Mouse (Mus musculus) kidney, embryonic 14.5 days (tissue): ENCODE data around the gene March11. TPM values are rescaled to one million over a fixed set of nuclear protein-coding genes. Genes with fewer than 3 reads are reported as not detected.

Experiments
- ATAC-seq: fragments of 200-750 bp; cut with Nextera tagmentation; 2 replicates; pipeline ENCODE4 v1.8.0; 2017; ENCODE audit warnings: moderate number of reproducible peaks, mild to moderate bottlenecking, moderate TSS enrichment, moderate library complexity; ENCODE audit not compliant: low FRiP score, low TSS enrichment
- H3K27ac ChIP-seq: fragments of 300-500 bp; sonication (generic); 2 replicates; pipeline ENCODE4 v1.5.1; 2014; ENCODE audit warnings: low read depth, mild to moderate bottlenecking, low read length, moderate library complexity, mixed read lengths
- H3K27me3 ChIP-seq: fragments of 300-500 bp; sonication (generic); 2 replicates; pipeline ENCODE4 v1.6.1; 2014; ENCODE audit warnings: mild to moderate bottlenecking, low read length; ENCODE audit not compliant: control insufficient read depth, insufficient read depth
- H3K36me3 ChIP-seq: fragments of 300-500 bp; sonication (generic); 2 replicates; pipeline ENCODE4 v1.6.1; 2014; ENCODE audit warnings: low read length, mixed read lengths; ENCODE audit not compliant: control insufficient read depth, insufficient read depth
- H3K4me1 ChIP-seq: fragments of 300-500 bp; sonication (generic); 2 replicates; pipeline ENCODE4 v1.6.1; 2014; ENCODE audit warnings: low read length, mixed read lengths; ENCODE audit not compliant: control insufficient read depth, insufficient read depth
- H3K4me2 ChIP-seq: fragments of 300-500 bp; sonication (generic); replicated peaks from 2 replicates; pipeline ENCODE4 v1.6.1; 2014; ENCODE audit warnings: low read depth, mild to moderate bottlenecking, low read length
- H3K4me3 ChIP-seq: fragments of 300-500 bp; sonication (generic); 2 replicates; pipeline ENCODE4 v1.5.1; 2014; ENCODE audit warnings: mild to moderate bottlenecking, low read length
- H3K9ac ChIP-seq: fragments of 300-500 bp; sonication (generic); 2 replicates; pipeline ENCODE4 v1.6.1; 2014; ENCODE audit warnings: low read depth, mild to moderate bottlenecking, low read length, moderate library complexity
- H3K9me3 ChIP-seq: fragments of 300-500 bp; sonication (generic); 2 replicates; pipeline ENCODE4 v1.6.1; 2016; ENCODE audit warnings: low read length; ENCODE audit not compliant: control insufficient read depth
- WGBS: fragments of 180-500 bp; shearing (Covaris S2); extraction: QIAGEN DNeasy Blood & Tissue Kit; methylation state at CpG from one replicate; pipeline ENCODE4 v1.1.7; 2014; 5-methylcytosine and 5-hydroxymethylcytosine counted together
- polyA plus RNA-seq: library from polyadenylated mRNA; unstranded; fragments of >200 nt; fragmentation: Nextera tagmentation; extraction: Ambion mirVana; gene quantifications from 2 replicates; pipeline ENCODE4 v1.2.1, GENCODE M21; 2014

The March11 gene
- polyA plus RNA-seq, 1 experiment from 2014 or later, result 1.1 TPM

DNA sequence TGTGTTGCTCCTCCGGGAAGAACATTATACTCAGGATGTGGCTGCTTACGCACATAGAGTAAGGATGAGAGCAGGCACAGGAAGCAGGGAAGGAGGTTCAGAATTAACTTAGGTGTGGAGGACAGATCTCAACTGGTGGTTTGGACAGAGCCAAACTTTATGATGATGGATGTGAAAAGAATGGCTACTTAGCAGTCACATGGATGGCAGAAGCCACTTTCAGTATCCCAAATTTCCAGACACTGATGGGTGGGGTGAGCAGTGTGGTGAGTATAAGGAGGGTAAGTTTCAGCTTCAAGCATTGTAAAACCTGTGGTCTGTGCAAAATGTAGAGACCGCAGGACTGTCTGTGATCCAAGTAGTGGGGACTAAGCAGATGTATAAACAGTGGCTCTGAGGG, 71.0 kb downstream of the March11 start:
- H3K4me2 ChIP-seq, result no peak overlapping the region
- WGBS, result 61% methylated on average over 3 of the region's 3 CpGs
- ATAC-seq, result no peak

DNA sequence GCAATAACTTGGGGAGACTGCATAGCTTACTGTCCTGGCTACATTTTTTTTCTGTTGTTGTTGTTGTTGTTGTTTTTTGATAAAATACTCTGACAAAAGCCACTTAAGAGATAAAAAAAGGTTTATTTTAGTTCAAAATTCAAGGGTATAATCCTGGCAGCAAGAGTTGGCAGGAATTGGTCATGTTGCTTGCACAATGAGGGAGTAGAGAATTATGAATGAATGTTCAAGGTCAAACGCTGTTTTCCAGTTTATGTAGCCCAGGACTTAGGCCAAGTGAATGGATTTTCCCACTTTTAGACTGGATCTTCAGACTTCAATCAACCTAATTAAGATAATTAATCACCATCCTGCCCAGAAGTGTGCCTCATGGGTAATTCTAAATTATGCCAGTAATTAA, 72.0 kb downstream of the March11 start:
- no peaks in the 10 kb centered on the region for H3K27me3 ChIP-seq
- H3K9me3 ChIP-seq, result no peaks in the 10 kb centered on the region
- H3K9ac ChIP-seq, result no peak overlapping the region
- H3K27ac ChIP-seq, result no peak overlapping the region
- no peaks in the 10 kb centered on the region for H3K4me1 ChIP-seq
- no peak for ATAC-seq
- H3K4me3 ChIP-seq, result no peak overlapping the region
- no peak overlapping the region for H3K4me2 ChIP-seq
- WGBS, result 90% methylated on average over 1 of the region's 1 CpGs
- H3K36me3 ChIP-seq, result no peaks in the 10 kb centered on the region

More for the DNA sequence above, 71.0 kb downstream of the March11 start:
- no peaks in the 10 kb centered on the region for H3K36me3 ChIP-seq
- no peaks in the 10 kb centered on the region for H3K27me3 ChIP-seq
- H3K9me3 ChIP-seq, result no peaks in the 10 kb centered on the region
- H3K9ac ChIP-seq, result no peak overlapping the region
- H3K27ac ChIP-seq, result no peak overlapping the region
- H3K4me3 ChIP-seq, result no peak overlapping the region
- H3K4me1 ChIP-seq, result no peaks in the 10 kb centered on the region

DNA sequence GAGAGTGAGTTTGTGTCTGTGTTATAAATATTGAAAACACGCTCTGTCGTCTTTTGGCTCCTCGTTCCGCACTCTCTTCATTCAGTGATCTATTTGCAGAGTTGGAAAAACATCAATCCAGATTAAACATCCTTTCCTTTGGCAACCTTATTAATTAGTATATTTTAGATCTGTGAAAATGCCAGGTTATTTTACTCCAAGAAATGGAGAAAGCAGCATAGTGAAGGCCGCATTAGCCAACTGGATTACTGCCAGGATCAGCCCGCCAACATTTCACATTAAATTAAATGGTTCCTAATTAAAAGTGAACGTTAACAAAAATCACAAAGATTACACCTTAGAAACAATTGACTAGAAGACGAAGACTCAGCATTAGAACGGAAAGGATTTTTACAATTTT, 81.2 kb downstream of the March11 start:
- Histone ChIP-seq H3K9me3 (no peaks in the 10 kb centered on the region), H3K4me2 (no peak overlapping the region), H3K36me3 (no peaks in the 10 kb centered on the region), H3K9ac (no peak overlapping the region), H3K27ac (no peak overlapping the region), H3K4me1 (no peaks in the 10 kb centered on the region), H3K27me3 (no peaks in the 10 kb centered on the region), H3K4me3 (no peak overlapping the region)
- 88% methylated on average over 9 of the region's 9 CpGs for WGBS
- ATAC-seq, result no peak

GRCm38 (mm10) chr15:26396556-26396955, 87.7 kb downstream of the March11 start:
- H3K36me3 ChIP-seq, result no peaks in the 10 kb centered on the region
- no peak for ATAC-seq
- H3K9me3 ChIP-seq, result no peaks in the 10 kb centered on the region
- WGBS, result 90% methylated on average over 2 of the region's 2 CpGs
- no peaks in the 10 kb centered on the region for H3K4me1 ChIP-seq
- H3K27me3 ChIP-seq, result no peaks in the 10 kb centered on the region
- 0 out of 2 replicates have a peak overlapping the region, but pooled peaks have one; percentile 17 for H3K27ac ChIP-seq
- H3K9ac ChIP-seq, result no peak overlapping the region
- no peak overlapping the region for H3K4me2 ChIP-seq
- no peak overlapping the region for H3K4me3 ChIP-seq

DNA sequence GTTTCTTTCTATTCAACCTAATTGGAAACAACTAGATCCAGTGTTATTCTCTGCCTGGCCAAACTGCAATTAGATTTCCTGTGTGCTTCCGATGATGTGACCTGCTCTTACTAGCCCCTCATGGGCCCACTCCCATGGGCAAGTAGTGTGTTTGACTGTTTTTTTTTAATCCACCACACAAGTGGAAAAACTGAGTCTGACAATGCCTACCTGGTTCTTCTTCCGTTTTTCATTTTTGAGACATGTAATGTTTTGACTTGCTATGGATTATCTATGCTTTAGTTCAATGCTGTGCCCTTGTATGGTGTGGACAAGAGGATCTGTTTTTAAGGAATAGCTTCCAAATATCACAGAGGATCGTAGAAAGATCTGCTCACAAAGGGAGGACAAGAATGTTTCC, 116.4 kb downstream of the March11 start:
- no peaks in the 10 kb centered on the region for H3K36me3 ChIP-seq
- no peaks in the 10 kb centered on the region for H3K27me3 ChIP-seq
- H3K4me2 ChIP-seq, result no peak overlapping the region
- no peaks in the 10 kb centered on the region for H3K9me3 ChIP-seq
- no peak for ATAC-seq
- no peak overlapping the region for H3K9ac ChIP-seq
- no peaks in the 10 kb centered on the region for H3K4me1 ChIP-seq
- 93% methylated on average over 3 of the region's 3 CpGs for WGBS
- no peak overlapping the region for H3K27ac ChIP-seq
- H3K4me3 ChIP-seq, result no peak overlapping the region

GRCm38 (mm10) chr15:26426231-26426630, 117.4 kb downstream of the March11 start:
- Histone ChIP-seq H3K4me2 (no peak overlapping the region), H3K9me3 (no peaks in the 10 kb centered on the region), H3K36me3 (no peaks in the 10 kb centered on the region), H3K27ac (no peak overlapping the region), H3K9ac (no peak overlapping the region), H3K4me3 (no peak overlapping the region), H3K27me3 (no peaks in the 10 kb centered on the region), H3K4me1 (no peaks in the 10 kb centered on the region)
- ATAC-seq, result no peak

- 80% methylated on average over 2 of the region's 2 CpGs for WGBS
- H3K27me3 ChIP-seq, result no peaks in the 10 kb centered on the region
- H3K9me3 ChIP-seq, result no peaks in the 10 kb centered on the region
- no peak overlapping the region for H3K4me3 ChIP-seq
- no peak for ATAC-seq
- H3K4me1 ChIP-seq, result no peaks in the 10 kb centered on the region
- H3K9ac ChIP-seq, result no peak overlapping the region
- no peaks in the 10 kb centered on the region for H3K36me3 ChIP-seq
- H3K4me2 ChIP-seq, result no peak overlapping the region
- no peak overlapping the region for H3K27ac ChIP-seq
These were observed 121.7 kb downstream of the March11 start for GRCm38 (mm10) chr15:26430565-26430964.

- H3K27me3 ChIP-seq, result no peaks in the 10 kb centered on the region
- H3K27ac ChIP-seq, result no peak overlapping the region
- H3K9me3 ChIP-seq, result no peaks in the 10 kb centered on the region
- H3K9ac ChIP-seq, result no peak overlapping the region
- ATAC-seq, result no peak
- H3K4me1 ChIP-seq, result no peaks in the 10 kb centered on the region
- no peak overlapping the region for H3K4me2 ChIP-seq
- WGBS, result 73% methylated on average over 2 of the region's 2 CpGs
- no peak overlapping the region for H3K4me3 ChIP-seq
- no peaks in the 10 kb centered on the region for H3K36me3 ChIP-seq
These were observed 123.8 kb downstream of the March11 start for GRCm38 (mm10) chr15:26432676-26433075.

- Histone ChIP-seq H3K9ac (no peak overlapping the region), H3K4me3 (no peak overlapping the region), H3K9me3 (no peaks in the 10 kb centered on the region), H3K27me3 (no peaks in the 10 kb centered on the region), H3K27ac (no peak overlapping the region), H3K4me2 (no peak overlapping the region), H3K4me1 (no peaks in the 10 kb centered on the region), H3K36me3 (no peaks in the 10 kb centered on the region)
- WGBS, result 83% methylated on average over 7 of the region's 7 CpGs
- ATAC-seq, result no peak
These were observed 126.9 kb downstream of the March11 start for GRCm38 (mm10) chr15:26435725-26436124.

GRCm38 (mm10) chr15:26437113-26437512, 128.3 kb downstream of the March11 start:
- Histone ChIP-seq H3K27me3 (no peaks in the 10 kb centered on the region), H3K27ac (no peak overlapping the region), H3K9me3 (no peaks in the 10 kb centered on the region), H3K36me3 (no peaks in the 10 kb centered on the region), H3K4me2 (no peak overlapping the region), H3K4me1 (no peaks in the 10 kb centered on the region), H3K4me3 (no peak overlapping the region), H3K9ac (no peak overlapping the region)
- no peak for ATAC-seq
- WGBS, result 65% methylated on average over 2 of the region's 2 CpGs
